Mouse (Mus musculus) E14TG2a.4 (cell line): ENCODE measurements around the gene Fam167b.

Source experiments
- CTCF ChIP-seq: conservative IDR thresholded peaks from 2 replicates; pipeline ENCODE4 v1.5.1; 2014; ENCODE audit warnings: low read length
- NANOG ChIP-seq: IDR thresholded peaks from 2 replicates; pipeline ENCODE4 v1.6.1; 2014; ENCODE audit warnings: borderline replicate concordance, low read length, mixed read lengths
- POU5F1 ChIP-seq: IDR thresholded peaks from 2 replicates; pipeline ENCODE4 v1.6.1; 2014; ENCODE audit warnings: low read length, borderline replicate concordance

- TF ChIP-seq CTCF = no peak
- TF ChIP-seq NANOG = no peak
- no peak for TF ChIP-seq POU5F1
Observed at GRCm38 (mm10) chr4:129565139-129565538, 13.2 kb downstream of the Fam167b start.
